Comparison of ENCODE assay signal across 20 mouse cellular contexts in genomic region chr12:86565996-86566395, GRCm38 (mm10).
DNase-seq lines count a peak whose midpoint lies in the region; ATAC-seq lines count a peak whose summit lies in the region.
"Had no signal": no experiment of that assay in that cellular context is flagged by ENCODE, and none has a peak within 500 bp of the region (broad histone marks: within the 10 kb centered on the region; RNA-seq: fewer than 3 reads in every experiment).

No protein-coding gene starts in this region.

- no peaks in the 10 kb centered on the region for H3K4me1 ChIP-seq in hindbrain, embryonic 16.5 days (ENCODE audit: control insufficient read depth, insufficient read depth, low read depth, low read length)
- H3K4me1 ChIP-seq: embryonic facial prominence, embryonic 12.5 days; limb, embryonic 15.5 days; midbrain, embryonic 13.5 days had no signal

- H3K4me3 ChIP-seq in hindbrain, embryonic 16.5 days (ENCODE audit: low read length): no peak overlapping the region
- H3K4me3 ChIP-seq: embryonic facial prominence, embryonic 12.5 days; limb, embryonic 15.5 days; midbrain, embryonic 13.5 days had no signal

- no peaks in the 10 kb centered on the region for H3K9me3 ChIP-seq in hindbrain, embryonic 16.5 days (ENCODE audit: control insufficient read depth, low read length)
- H3K9me3 ChIP-seq: embryonic facial prominence, embryonic 12.5 days; limb, embryonic 15.5 days; midbrain, embryonic 13.5 days had no signal

- no peaks in the 10 kb centered on the region for H3K27me3 ChIP-seq in hindbrain, embryonic 16.5 days (replicated peaks; ENCODE audit: control insufficient read depth, insufficient read depth, low read length)
- H3K27me3 ChIP-seq: embryonic facial prominence, embryonic 12.5 days; limb, embryonic 15.5 days; midbrain, embryonic 13.5 days had no signal

- 72% methylated on average over 5 of the region's 5 CpGs for WGBS in hindbrain, embryonic 16.5 days

- H3K4me2 ChIP-seq in hindbrain, embryonic 16.5 days (ENCODE audit: low read length): no peak overlapping the region
- H3K4me2 ChIP-seq: embryonic facial prominence, embryonic 12.5 days; heart, embryonic 11.5 days; limb, embryonic 15.5 days; midbrain, embryonic 13.5 days had no signal

- no peak overlapping the region for H3K9ac ChIP-seq in hindbrain, embryonic 16.5 days (ENCODE audit: low read depth, low read length)
- H3K9ac ChIP-seq: embryonic facial prominence, embryonic 12.5 days; limb, embryonic 15.5 days; liver, postnatal 0 days; midbrain, embryonic 13.5 days had no signal

- intact Hi-C loops in left cerebral cortex, postnatal 4 days (cut with DNase I): no loop called here

- H3K27ac ChIP-seq in hindbrain, embryonic 16.5 days (ENCODE audit: low read depth, low read length): no peak overlapping the region
- H3K27ac ChIP-seq: embryonic facial prominence, embryonic 12.5 days; limb, embryonic 15.5 days; macrophage; midbrain, embryonic 13.5 days had no signal

- no peaks in the 10 kb centered on the region for H3K36me3 ChIP-seq in hindbrain, embryonic 16.5 days (ENCODE audit: control insufficient read depth, insufficient read depth, low read length)
- H3K36me3 ChIP-seq: embryonic facial prominence, embryonic 12.5 days; limb, embryonic 15.5 days; midbrain, embryonic 13.5 days had no signal

- peak; percentile 14 for DNase-seq in left cerebral cortex, adult 11 months (ENCODE audit: low spot score)
- no peak for DNase-seq in left cerebral cortex, postnatal 4 days
- peak; percentile 9 to 40 for DNase-seq in layer of hippocampus, postnatal 10 days (ENCODE audit: low spot score in 2 of 2)
- DNase-seq in right cerebral cortex, adult 18-20 months: peak; percentile 63
- no peak for DNase-seq in embryo, embryonic 11 days
- DNase-seq in kidney, postnatal 14 days: no peak
- DNase-seq in lung, postnatal 36 days: no peak
- DNase-seq: cerebellum, postnatal 36 days; gastrocnemius, postnatal 10 days; heart, postnatal 4 days; kidney, adult 2 months; liver, postnatal 0 days; thymus, postnatal 36 days had no signal

- ATAC-seq in hindbrain, embryonic 16.5 days: no peak
- ATAC-seq: liver, postnatal 0 days; midbrain, embryonic 13.5 days; Patski had no signal

Comparison
In these comparisons a context has a peak if more than half of its experiments do, and no peak if none do; other contexts are left out.
1. DNase-seq: peak in left cerebral cortex, adult 11 months (single experiment), layer of hippocampus, postnatal 10 days (2 of 2) and right cerebral cortex, adult 18-20 months (single experiment); none in left cerebral cortex, postnatal 4 days (single experiment), embryo, embryonic 11 days (single experiment), kidney, postnatal 14 days (single experiment) and lung, postnatal 36 days (single experiment).